In genomic region chr17:28034986-28035385, GRCm38 (mm10) we compare ENCODE assay signal across 15 mouse cellular contexts. TPM values are rescaled to one million over a fixed set of nuclear protein-coding genes. Genes with fewer than 3 reads are reported as not detected.
DNase-seq lines count a peak whose midpoint lies in the region; ATAC-seq and TF ChIP-seq lines count a peak whose summit lies in the region.
"Had no signal": no experiment of that assay in that cellular context is flagged by ENCODE, and none has a peak within 500 bp of the region (broad histone marks: within the 10 kb centered on the region; RNA-seq: fewer than 3 reads in every experiment).

No protein-coding gene starts in this region.

- H3K36me3 ChIP-seq in neural tube, embryonic 13.5 days, result 0 out of 2 replicates have a peak, but pooled peaks cover 7% of the 10 kb centered on the region
- peaks cover 3% of the 10 kb centered on the region; the same call in 1 of the 2 replicates for H3K36me3 ChIP-seq in neural tube, embryonic 15.5 days
- H3K36me3 ChIP-seq in hindbrain, embryonic 14.5 days (replicated peaks; ENCODE audit: control insufficient read depth, insufficient read depth), result peaks cover 7% of the 10 kb centered on the region; the same call in 1 of the 2 replicates
- H3K36me3 ChIP-seq: midbrain, embryonic 15.5 days had no signal

- no peak overlapping the region for H3K4me2 ChIP-seq in neural tube, embryonic 13.5 days
- no peak overlapping the region for H3K4me2 ChIP-seq in neural tube, embryonic 15.5 days
- H3K4me2 ChIP-seq in hindbrain, embryonic 14.5 days (replicated peaks), result no peak overlapping the region
- H3K4me2 ChIP-seq: embryonic facial prominence, embryonic 13.5 days; midbrain, embryonic 15.5 days had no signal

- H3K27ac ChIP-seq in neural tube, embryonic 13.5 days (replicated peaks), result 0 out of 2 replicates have a peak overlapping the region, but pooled peaks have one; percentile 9
- H3K27ac ChIP-seq in neural tube, embryonic 15.5 days (replicated peaks), result no peak overlapping the region
- no peak overlapping the region for H3K27ac ChIP-seq in hindbrain, embryonic 14.5 days
- H3K27ac ChIP-seq in cerebellum, adult 2 months (ENCODE audit: insufficient read depth, low read length), result no peak overlapping the region
- H3K27ac ChIP-seq: embryonic facial prominence, embryonic 13.5 days; kidney, postnatal 0 days; midbrain, embryonic 15.5 days had no signal

- TF ChIP-seq POLR2A in lung, adult 2 months (IDR thresholded peaks at IDR 0.05; ENCODE audit: borderline replicate concordance, extremely low read depth, low read depth, low read length), result no peak
- TF ChIP-seq POLR2A in cerebellum, adult 2 months (IDR thresholded peaks at IDR 0.05; ENCODE audit: borderline replicate concordance, insufficient read depth, low read length), result no peak

- ATAC-seq in neural tube, embryonic 13.5 days (ENCODE audit: low read depth), result no peak
- no peak for ATAC-seq in neural tube, embryonic 15.5 days (ENCODE audit: low FRiP score)
- ATAC-seq in hindbrain, embryonic 14.5 days (ENCODE audit: low FRiP score), result no peak
- ATAC-seq: hindbrain, embryonic 16.5 days; midbrain, embryonic 15.5 days had no signal

- 78% methylated on average over 8 of the region's 8 CpGs for WGBS in neural tube, embryonic 13.5 days
- 78% methylated on average over 8 of the region's 8 CpGs for WGBS in neural tube, embryonic 15.5 days
- whole genome bisulfite sequencing in lung, adult 2 months, result 43% methylated on average over 8 of the region's 8 CpGs
- 83% methylated on average over 8 of the region's 8 CpGs for WGBS in hindbrain, embryonic 14.5 days
- 80% methylated on average over 8 of the region's 8 CpGs for WGBS in cerebellum, adult 2 months

- H3K9ac ChIP-seq in neural tube, embryonic 13.5 days, result no peak overlapping the region
- H3K9ac ChIP-seq in neural tube, embryonic 15.5 days (replicated peaks), result no peak overlapping the region
- no peak overlapping the region for H3K9ac ChIP-seq in hindbrain, embryonic 14.5 days
- H3K9ac ChIP-seq: embryonic facial prominence, embryonic 13.5 days; midbrain, embryonic 15.5 days had no signal

- intact Hi-C loops in gastrocnemius, postnatal 14 days (cut with DNase I; ENCODE audit: low total_unique reads), result no loop called here

- H3K4me1 ChIP-seq in neural tube, embryonic 13.5 days (replicated peaks), result peaks cover 74% of the 10 kb centered on the region
- H3K4me1 ChIP-seq in neural tube, embryonic 15.5 days, result peaks cover 38% of the 10 kb centered on the region
- peaks cover 59% of the 10 kb centered on the region for H3K4me1 ChIP-seq in lung, adult 2 months (ENCODE audit: control insufficient read depth, insufficient read depth, low read length)
- H3K4me1 ChIP-seq in hindbrain, embryonic 14.5 days (replicated peaks; ENCODE audit: control insufficient read depth, insufficient read depth, low read length), result peaks cover 38% of the 10 kb centered on the region
- H3K4me1 ChIP-seq in cerebellum, adult 2 months (ENCODE audit: control insufficient read depth, insufficient read depth, low read length), result peaks cover 39% of the 10 kb centered on the region

- no peak for TF ChIP-seq CTCF in lung, adult 2 months (IDR thresholded peaks at IDR 0.05; ENCODE audit: insufficient read depth, low read length)
- TF ChIP-seq CTCF in cerebellum, adult 2 months (IDR thresholded peaks at IDR 0.05; ENCODE audit: borderline replicate concordance, insufficient read depth, low read depth, low read length), result no peak

- H3K4me3 ChIP-seq in neural tube, embryonic 13.5 days, result no peak overlapping the region
- H3K4me3 ChIP-seq in neural tube, embryonic 15.5 days (replicated peaks), result no peak overlapping the region
- no peak overlapping the region for H3K4me3 ChIP-seq in lung, adult 2 months (replicated peaks; ENCODE audit: extremely low read depth, low read depth, low read length)
- no peak overlapping the region for H3K4me3 ChIP-seq in hindbrain, embryonic 14.5 days (replicated peaks; ENCODE audit: low read length)
- no peak overlapping the region for H3K4me3 ChIP-seq in cerebellum, adult 2 months (replicated peaks; ENCODE audit: insufficient read depth, low read depth, low read length)
- H3K4me3 ChIP-seq: embryonic facial prominence, embryonic 13.5 days; midbrain, embryonic 15.5 days had no signal

- no peaks in the 10 kb centered on the region for H3K27me3 ChIP-seq in neural tube, embryonic 13.5 days
- H3K27me3 ChIP-seq in neural tube, embryonic 15.5 days (replicated peaks), result no peaks in the 10 kb centered on the region
- no peaks in the 10 kb centered on the region for H3K27me3 ChIP-seq in hindbrain, embryonic 14.5 days (ENCODE audit: control insufficient read depth, insufficient read depth, low read length)
- H3K27me3 ChIP-seq in cerebellum, adult 2 months (ENCODE audit: control insufficient read depth, insufficient read depth, low read length), result no peaks in the 10 kb centered on the region
- H3K27me3 ChIP-seq: embryonic facial prominence, embryonic 13.5 days; midbrain, embryonic 15.5 days had no signal

- H3K9me3 ChIP-seq in neural tube, embryonic 13.5 days, result no peaks in the 10 kb centered on the region
- H3K9me3 ChIP-seq in neural tube, embryonic 15.5 days (replicated peaks), result no peaks in the 10 kb centered on the region
- no peaks in the 10 kb centered on the region for H3K9me3 ChIP-seq in hindbrain, embryonic 14.5 days (ENCODE audit: control insufficient read depth, low read length)
- H3K9me3 ChIP-seq: embryonic facial prominence, embryonic 13.5 days; midbrain, embryonic 15.5 days had no signal

- peak; percentile 43 for DNase-seq in gastrocnemius, adult 18-20 months (ENCODE audit: low spot score)
- no peak for DNase-seq in gastrocnemius, postnatal 14 days
- peak; percentile 84 for DNase-seq in lung, adult 2 months
- no peak for DNase-seq in MN1 (ENCODE audit: low spot score)
- DNase-seq in hindbrain, embryonic 14.5 days (ENCODE audit: low spot score), result no peak
- DNase-seq in cerebellum, adult 2 months, result no peak
- DNase-seq: B cell, adult 2 months; cerebellum, postnatal 25 days had no signal

RNA-seq across cellular contexts. Expression of gene Tcp11, which starts 45.5 kb away (rescaled TPM):
- total RNA-seq in gastrocnemius, adult 18-20 months (2021), result not detected
- not detected for total RNA-seq in gastrocnemius, postnatal 14 days (2021)
- polyA plus RNA-seq in neural tube, embryonic 13.5 days (2015; fragmentation: Nextera tagmentation; extraction: Ambion mirVana), result 1.5 and 2.5 TPM in 2 replicates
- polyA plus RNA-seq in neural tube, embryonic 15.5 days (2015; fragmentation: Nextera tagmentation; extraction: Ambion mirVana), result 1.4 and 1.8 TPM in 2 replicates
- polyA plus RNA-seq in lung, adult 2 months (2012; rRNA removed), result 13.4 and 16.9 TPM in 2 replicates
- 0.94 and 1.6 TPM in 2 replicates for polyA plus RNA-seq in hindbrain, embryonic 14.5 days (2014; fragmentation: Nextera tagmentation; extraction: Ambion mirVana)
- 0.43 and 0.70 TPM in 2 replicates for polyA plus RNA-seq in cerebellum, adult 2 months (2012; rRNA removed)
- total RNA-seq: gastrocnemius, adult 8-10 months had no signal

Comparison
In these comparisons a context has a peak if more than half of its experiments do, and no peak if none do; other contexts are left out.
1. DNase-seq: peak in gastrocnemius, adult 18-20 months (single experiment) and lung, adult 2 months (single experiment); none in gastrocnemius, postnatal 14 days (single experiment), MN1 (single experiment), hindbrain, embryonic 14.5 days (single experiment) and cerebellum, adult 2 months (0 of 2).